Mouse (Mus musculus): ENCODE measurements around the gene Ptprd. TPM values are rescaled to one million over a fixed set of nuclear protein-coding genes. Genes with fewer than 3 reads are reported as not detected.
A peak's percentile ranks its signal among the peaks of the same experiment; 100 is the strongest.

Ptprd gene
- polyA plus RNA-seq, 1 experiment from 2014 or later, result 112 TPM

DNA sequence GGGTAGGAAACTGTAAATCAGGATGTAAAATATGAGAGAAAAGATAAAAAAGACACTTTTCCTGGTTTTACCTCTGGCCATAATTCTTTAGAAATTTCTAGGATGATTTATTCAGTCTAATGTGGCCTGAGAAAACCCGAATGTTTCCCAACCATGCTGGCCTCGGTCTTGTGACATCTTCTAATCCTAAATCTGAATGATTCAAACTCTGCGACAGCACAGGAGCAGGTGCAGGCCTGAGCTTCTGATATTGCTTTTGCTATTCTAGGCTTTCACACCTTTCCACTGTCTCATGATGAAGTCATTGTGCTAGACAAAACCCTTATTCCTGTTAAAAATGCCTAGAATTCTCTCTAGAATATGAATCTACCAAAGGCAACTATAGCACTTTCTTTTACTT is 51.3 kb downstream of the Ptprd start:
- Histone ChIP-seq H3K27me3 (ENCODE audit: control insufficient read depth, insufficient read depth, low read length) (no peaks in the 10 kb centered on the region), H3K9me3 (ENCODE audit: control insufficient read depth, low read length) (no peaks in the 10 kb centered on the region), H3K36me3 (replicated peaks; ENCODE audit: control insufficient read depth, insufficient read depth) (no peaks in the 10 kb centered on the region), H3K27ac (no peak overlapping the region), H3K4me2 (replicated peaks) (no peak overlapping the region), H3K4me3 (replicated peaks; ENCODE audit: low read length) (no peak overlapping the region), H3K9ac (no peak overlapping the region), H3K4me1 (replicated peaks; ENCODE audit: control insufficient read depth, insufficient read depth, low read length) (no peaks in the 10 kb centered on the region)
- ATAC-seq (ENCODE audit: low FRiP score) (no peak), DNase-seq (ENCODE audit: low spot score) (no peak)
- WGBS, result 85% methylated on average over 3 of the region's 3 CpGs

DNA sequence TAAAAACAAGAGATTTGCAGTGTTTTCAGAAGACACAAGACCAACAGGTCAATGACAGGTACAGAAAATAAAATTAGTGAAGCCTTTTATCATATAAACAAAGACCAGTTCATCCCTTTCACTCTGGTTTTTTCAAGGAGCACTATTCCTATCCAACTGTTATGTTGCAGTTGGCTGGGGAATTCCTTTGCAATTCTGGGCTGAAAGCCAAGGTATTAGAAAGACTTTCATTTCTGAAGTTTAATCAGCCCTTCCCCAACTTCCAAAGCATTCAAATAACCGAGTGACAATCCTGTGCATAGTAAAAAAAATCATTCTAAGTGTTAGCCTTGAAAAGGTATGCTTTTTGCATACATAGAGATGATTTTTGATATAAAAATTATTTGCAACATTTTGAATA is 61.2 kb downstream of the Ptprd start:
- DNase-seq (ENCODE audit: low spot score), result peak; percentile 62
- 36% methylated on average over 1 of the region's 1 CpGs for WGBS
- no peak for ATAC-seq (ENCODE audit: low FRiP score)

DNA sequence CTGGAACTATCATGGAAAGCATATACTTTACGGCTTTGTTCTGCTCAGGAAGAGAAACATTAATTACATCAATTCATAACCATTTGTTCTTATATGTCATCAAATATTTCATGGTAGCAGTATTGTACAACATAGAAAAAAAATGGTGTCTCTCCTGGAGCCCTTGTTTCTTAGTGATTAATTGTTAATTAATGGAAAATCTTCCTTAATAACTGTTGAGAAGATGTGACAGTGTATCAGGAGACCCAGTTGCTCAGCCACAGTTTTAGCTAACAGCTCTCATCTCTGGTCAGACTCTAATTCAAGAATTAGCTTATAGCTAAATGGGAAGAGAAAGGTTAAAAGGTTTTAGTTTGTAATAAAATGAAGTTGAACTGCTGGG is 69.0 kb downstream of the Ptprd start:
- DNase-seq (ENCODE audit: low spot score) (no peak), ATAC-seq (ENCODE audit: low FRiP score) (peak; percentile 63; the same call in 1 of the 2 replicates)
- Histone ChIP-seq H3K4me3 (replicated peaks; ENCODE audit: low read length) (no peak overlapping the region), H3K27me3 (ENCODE audit: control insufficient read depth, insufficient read depth, low read length) (no peaks in the 10 kb centered on the region), H3K4me2 (replicated peaks) (no peak overlapping the region), H3K9me3 (ENCODE audit: control insufficient read depth, low read length) (no peaks in the 10 kb centered on the region), H3K9ac (no peak overlapping the region), H3K4me1 (replicated peaks; ENCODE audit: control insufficient read depth, insufficient read depth, low read length) (no peaks in the 10 kb centered on the region), H3K36me3 (replicated peaks; ENCODE audit: control insufficient read depth, insufficient read depth) (no peaks in the 10 kb centered on the region), H3K27ac (peak overlapping the region; percentile 16; the same call in 1 of the 2 replicates)
- 47% methylated on average over 1 of the region's 1 CpGs for WGBS

More for the DNA sequence above, 61.2 kb downstream of the Ptprd start:
- Histone ChIP-seq H3K4me3 (replicated peaks; ENCODE audit: low read length) (no peak overlapping the region), H3K9ac (no peak overlapping the region), H3K27ac (no peak overlapping the region), H3K36me3 (replicated peaks; ENCODE audit: control insufficient read depth, insufficient read depth) (no peaks in the 10 kb centered on the region), H3K9me3 (ENCODE audit: control insufficient read depth, low read length) (no peaks in the 10 kb centered on the region), H3K4me1 (replicated peaks; ENCODE audit: control insufficient read depth, insufficient read depth, low read length) (no peaks in the 10 kb centered on the region), H3K27me3 (ENCODE audit: control insufficient read depth, insufficient read depth, low read length) (no peaks in the 10 kb centered on the region), H3K4me2 (replicated peaks) (no peak overlapping the region)

DNA sequence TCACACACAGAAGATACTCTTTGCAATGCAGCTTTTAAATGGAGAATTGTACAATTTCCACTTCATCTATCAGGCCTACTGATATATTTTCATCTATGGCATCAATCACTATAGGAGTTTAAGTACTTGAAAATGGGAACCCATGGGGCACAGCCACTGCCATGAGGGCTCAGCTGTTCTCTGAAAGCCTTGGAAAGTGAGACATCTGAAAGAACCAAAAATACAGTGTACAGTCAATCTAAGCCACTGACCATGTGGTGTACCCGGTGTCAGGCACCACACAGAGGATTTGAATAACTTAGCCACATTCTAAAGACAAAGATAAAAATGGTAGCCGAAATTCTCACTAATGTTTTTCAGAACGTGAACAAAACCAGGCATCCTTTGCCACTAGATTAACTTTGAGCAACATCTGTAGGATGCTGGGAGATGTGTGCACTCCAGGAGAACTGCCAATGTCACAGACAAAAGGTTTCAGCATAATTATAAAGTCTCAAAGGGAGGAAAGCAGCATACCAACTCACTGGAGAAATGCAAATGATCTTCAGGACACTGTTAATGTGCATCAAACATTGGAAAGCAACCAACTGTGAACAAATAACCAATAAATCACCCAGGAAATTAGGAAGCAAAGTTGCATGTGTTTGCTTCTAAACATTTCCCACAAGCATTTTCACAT is 69.5 kb downstream of the Ptprd start:
- DNase-seq (ENCODE audit: low spot score) (peak; percentile 46), ATAC-seq (ENCODE audit: low FRiP score) (peak; percentile 93)
- Histone ChIP-seq H3K9ac (no peak overlapping the region), H3K4me2 (replicated peaks) (no peak overlapping the region), H3K27me3 (ENCODE audit: control insufficient read depth, insufficient read depth, low read length) (no peaks in the 10 kb centered on the region), H3K4me3 (replicated peaks; ENCODE audit: low read length) (no peak overlapping the region), H3K36me3 (replicated peaks; ENCODE audit: control insufficient read depth, insufficient read depth) (no peaks in the 10 kb centered on the region), H3K9me3 (ENCODE audit: control insufficient read depth, low read length) (no peaks in the 10 kb centered on the region), H3K4me1 (replicated peaks; ENCODE audit: control insufficient read depth, insufficient read depth, low read length) (no peaks in the 10 kb centered on the region), H3K27ac (peak overlapping the region; percentile 16; the same call in 1 of the 2 replicates)
- WGBS, result 38% methylated on average over 3 of the region's 3 CpGs

DNA sequence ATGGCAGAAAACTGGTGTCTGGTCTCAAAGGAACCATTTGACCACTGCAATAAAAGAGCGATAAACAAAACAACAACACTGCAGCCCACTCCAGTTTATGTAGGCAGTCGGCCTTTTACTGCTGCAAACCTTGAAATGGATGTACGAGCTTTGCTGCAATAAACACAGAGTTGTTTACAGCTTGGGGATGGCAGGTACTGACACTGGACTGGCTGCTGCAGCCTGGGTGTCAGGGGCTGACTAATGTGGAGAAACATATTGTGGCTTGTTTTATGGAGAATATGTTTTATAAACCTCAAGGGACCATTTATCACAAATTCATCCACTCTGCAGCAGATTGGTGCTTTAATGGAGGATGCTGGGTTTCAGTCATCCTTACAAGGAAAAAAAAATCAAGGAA is 100.9 kb downstream of the Ptprd start:
- whole genome bisulfite sequencing, result 49% methylated on average over 3 of the region's 3 CpGs
- H3K4me3 ChIP-seq (replicated peaks; ENCODE audit: low read length), result no peak overlapping the region
- H3K9ac ChIP-seq, result no peak overlapping the region
- no peak for DNase-seq (ENCODE audit: low spot score)
- H3K27me3 ChIP-seq (ENCODE audit: control insufficient read depth, insufficient read depth, low read length), result no peaks in the 10 kb centered on the region
- ATAC-seq (ENCODE audit: low FRiP score), result no peak
- no peaks in the 10 kb centered on the region for H3K9me3 ChIP-seq (ENCODE audit: control insufficient read depth, low read length)
- H3K4me2 ChIP-seq (replicated peaks), result no peak overlapping the region
- no peaks in the 10 kb centered on the region for H3K36me3 ChIP-seq (replicated peaks; ENCODE audit: control insufficient read depth, insufficient read depth)
- H3K4me1 ChIP-seq (replicated peaks; ENCODE audit: control insufficient read depth, insufficient read depth, low read length), result no peaks in the 10 kb centered on the region; the same call in 1 of the 2 replicates
- H3K27ac ChIP-seq, result no peak overlapping the region

DNA sequence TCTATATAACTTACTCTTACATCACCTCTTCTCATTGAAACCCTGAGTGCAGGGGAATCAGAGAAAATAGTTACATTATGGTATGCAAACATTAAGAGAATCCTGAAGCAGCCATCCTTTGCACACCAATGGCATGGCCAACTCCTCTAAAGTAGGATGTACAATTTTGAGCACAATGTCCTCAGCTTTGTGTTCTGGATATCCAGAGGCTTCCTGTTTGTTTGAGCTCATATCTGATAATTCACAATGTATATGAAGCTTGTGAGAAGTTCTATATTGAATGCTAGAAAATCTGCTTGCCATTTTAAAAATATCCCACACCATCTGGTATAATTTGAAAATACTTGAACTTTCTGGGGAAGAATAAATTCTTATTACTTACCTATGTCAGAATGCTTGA is 114.2 kb downstream of the Ptprd start:
- DNase-seq (ENCODE audit: low spot score), result no peak
- Histone ChIP-seq H3K9me3 (ENCODE audit: control insufficient read depth, low read length) (no peaks in the 10 kb centered on the region), H3K9ac (no peak overlapping the region), H3K36me3 (replicated peaks; ENCODE audit: control insufficient read depth, insufficient read depth) (no peaks in the 10 kb centered on the region), H3K4me1 (replicated peaks; ENCODE audit: control insufficient read depth, insufficient read depth, low read length) (no peaks in the 10 kb centered on the region), H3K27ac (no peak overlapping the region), H3K27me3 (ENCODE audit: control insufficient read depth, insufficient read depth, low read length) (no peaks in the 10 kb centered on the region), H3K4me3 (replicated peaks; ENCODE audit: low read length) (no peak overlapping the region), H3K4me2 (replicated peaks) (no peak overlapping the region)
- ATAC-seq (ENCODE audit: low FRiP score), result no peak

DNA sequence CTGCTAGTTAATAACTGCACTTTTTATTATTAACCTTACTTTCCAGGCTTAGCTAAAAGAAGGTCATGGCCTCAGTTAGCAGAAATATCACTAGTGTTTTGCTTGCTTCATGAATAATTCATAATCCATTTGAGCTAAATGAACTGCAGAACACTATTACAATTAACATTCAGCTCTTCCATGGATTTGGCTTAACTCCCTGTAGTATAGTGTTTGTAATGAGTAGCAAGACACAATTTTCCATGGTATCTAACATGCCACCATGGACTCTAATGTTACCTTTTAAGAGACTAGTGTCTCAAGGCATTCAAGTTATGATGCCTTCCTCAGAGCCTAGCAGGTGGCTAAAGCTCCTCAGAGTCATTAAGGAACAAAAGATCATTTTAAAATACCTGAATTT is 129.0 kb downstream of the Ptprd start:
- no peak overlapping the region for H3K4me2 ChIP-seq (replicated peaks)
- H3K36me3 ChIP-seq (replicated peaks; ENCODE audit: control insufficient read depth, insufficient read depth), result no peaks in the 10 kb centered on the region
- H3K9ac ChIP-seq, result no peak overlapping the region
- no peaks in the 10 kb centered on the region for H3K9me3 ChIP-seq (ENCODE audit: control insufficient read depth, low read length)
- no peak overlapping the region for H3K4me3 ChIP-seq (replicated peaks; ENCODE audit: low read length)
- H3K27ac ChIP-seq, result no peak overlapping the region
- H3K4me1 ChIP-seq (replicated peaks; ENCODE audit: control insufficient read depth, insufficient read depth, low read length), result no peaks in the 10 kb centered on the region
- DNase-seq (ENCODE audit: low spot score), result peak; percentile 36
- peak; percentile 55; the same call in 1 of the 2 replicates for ATAC-seq (ENCODE audit: low FRiP score)
- H3K27me3 ChIP-seq (ENCODE audit: control insufficient read depth, insufficient read depth, low read length), result no peaks in the 10 kb centered on the region

DNA sequence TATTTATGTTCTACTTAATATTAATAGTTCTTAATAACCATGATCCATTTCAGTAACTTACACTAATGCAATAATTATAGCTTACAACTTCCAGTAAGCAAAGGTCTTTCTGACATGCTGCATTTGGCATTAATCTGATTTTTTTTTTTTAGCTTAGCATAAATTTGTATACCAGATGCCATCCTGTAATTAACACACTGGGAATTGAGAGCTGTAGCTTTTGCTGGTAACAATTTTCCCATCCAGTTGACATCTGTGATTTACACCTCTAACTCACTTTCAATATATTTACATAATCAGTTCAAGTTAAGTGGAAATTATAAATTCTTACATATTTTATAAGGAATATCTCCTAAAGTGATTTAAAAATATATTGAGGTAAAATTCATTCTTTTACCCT is 134.3 kb downstream of the Ptprd start:
- H3K27ac ChIP-seq, result no peak overlapping the region
- no peaks in the 10 kb centered on the region for H3K27me3 ChIP-seq (ENCODE audit: control insufficient read depth, insufficient read depth, low read length)
- H3K4me2 ChIP-seq (replicated peaks), result no peak overlapping the region
- no peak overlapping the region for H3K9ac ChIP-seq
- no peaks in the 10 kb centered on the region for H3K36me3 ChIP-seq (replicated peaks; ENCODE audit: control insufficient read depth, insufficient read depth)
- no peak overlapping the region for H3K4me3 ChIP-seq (replicated peaks; ENCODE audit: low read length)
- H3K9me3 ChIP-seq (ENCODE audit: control insufficient read depth, low read length), result no peaks in the 10 kb centered on the region
- ATAC-seq (ENCODE audit: low FRiP score) (no peak), DNase-seq (ENCODE audit: low spot score) (no peak)
- H3K4me1 ChIP-seq (replicated peaks; ENCODE audit: control insufficient read depth, insufficient read depth, low read length), result no peaks in the 10 kb centered on the region

DNA sequence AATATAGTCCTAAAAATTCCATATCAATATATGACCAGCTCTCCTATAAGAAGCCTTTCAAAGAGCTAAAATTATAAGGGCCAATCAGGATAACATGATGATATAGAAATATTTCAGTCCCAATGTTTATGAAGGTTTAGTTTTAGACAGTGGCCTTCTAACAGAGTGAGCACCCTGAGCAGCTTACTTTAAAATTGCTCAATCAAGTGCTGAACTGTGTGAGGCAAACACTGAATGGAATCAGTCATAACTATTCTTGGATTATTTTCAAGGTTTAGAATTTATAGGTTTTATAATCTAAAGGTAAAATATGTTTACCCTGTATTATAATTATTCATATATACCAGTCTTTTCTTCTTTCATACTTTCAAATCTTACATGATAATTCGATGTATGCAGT is 134.7 kb downstream of the Ptprd start:
- no peak overlapping the region for H3K4me3 ChIP-seq (replicated peaks; ENCODE audit: low read length)
- ATAC-seq (ENCODE audit: low FRiP score) (no peak), DNase-seq (ENCODE audit: low spot score) (no peak)
- no peak overlapping the region for H3K27ac ChIP-seq
- no peak overlapping the region for H3K9ac ChIP-seq
- WGBS, result 67% methylated on average over 1 of the region's 1 CpGs
- no peaks in the 10 kb centered on the region for H3K9me3 ChIP-seq (ENCODE audit: control insufficient read depth, low read length)
- no peaks in the 10 kb centered on the region for H3K36me3 ChIP-seq (replicated peaks; ENCODE audit: control insufficient read depth, insufficient read depth)
- no peaks in the 10 kb centered on the region for H3K4me1 ChIP-seq (replicated peaks; ENCODE audit: control insufficient read depth, insufficient read depth, low read length)
- no peak overlapping the region for H3K4me2 ChIP-seq (replicated peaks)
- H3K27me3 ChIP-seq (ENCODE audit: control insufficient read depth, insufficient read depth, low read length), result no peaks in the 10 kb centered on the region

DNA sequence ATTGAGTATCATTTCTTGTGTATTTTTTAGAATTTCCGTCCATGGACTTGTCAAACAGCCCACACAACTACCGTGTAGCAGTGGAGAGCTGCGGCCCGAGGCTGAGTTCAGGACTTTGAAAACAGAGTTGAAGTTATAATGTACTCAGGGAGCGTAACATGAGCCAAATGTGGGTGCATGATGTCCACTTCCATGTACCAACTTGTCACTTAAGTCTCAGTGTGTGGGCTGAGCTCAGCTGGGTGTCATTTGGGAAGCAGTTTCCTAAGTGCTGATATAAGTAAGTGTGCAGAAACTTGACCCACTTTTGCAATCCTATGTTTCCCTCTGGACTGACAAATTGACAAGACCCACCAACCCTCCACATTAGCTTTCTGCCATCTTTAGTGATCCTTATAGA is 173.4 kb downstream of the Ptprd start:
- no peaks in the 10 kb centered on the region for H3K27me3 ChIP-seq (ENCODE audit: control insufficient read depth, insufficient read depth, low read length)
- H3K4me2 ChIP-seq (replicated peaks), result no peak overlapping the region
- DNase-seq (ENCODE audit: low spot score) (no peak), ATAC-seq (ENCODE audit: low FRiP score) (no peak)
- no peak overlapping the region for H3K4me3 ChIP-seq (replicated peaks; ENCODE audit: low read length)
- no peaks in the 10 kb centered on the region for H3K9me3 ChIP-seq (ENCODE audit: control insufficient read depth, low read length)
- no peak overlapping the region for H3K9ac ChIP-seq
- H3K4me1 ChIP-seq (replicated peaks; ENCODE audit: control insufficient read depth, insufficient read depth, low read length), result no peaks in the 10 kb centered on the region
- 81% methylated on average over 5 of the region's 5 CpGs for WGBS
- H3K27ac ChIP-seq, result no peak overlapping the region
- H3K36me3 ChIP-seq (replicated peaks; ENCODE audit: control insufficient read depth, insufficient read depth), result no peaks in the 10 kb centered on the region

All from hindbrain, embryonic 14.5 days (tissue).